Mouse (Mus musculus): ENCODE results near the gene Kcnip2. TPM values are rescaled to one million over a fixed set of nuclear protein-coding genes. Genes with fewer than 3 reads are reported as not detected.
A peak's percentile ranks its signal among the peaks of the same experiment; 100 is the strongest.

The Kcnip2 gene
- polyA plus RNA-seq, 1 experiment from 2014 or later = 3.0 TPM

DNA sequence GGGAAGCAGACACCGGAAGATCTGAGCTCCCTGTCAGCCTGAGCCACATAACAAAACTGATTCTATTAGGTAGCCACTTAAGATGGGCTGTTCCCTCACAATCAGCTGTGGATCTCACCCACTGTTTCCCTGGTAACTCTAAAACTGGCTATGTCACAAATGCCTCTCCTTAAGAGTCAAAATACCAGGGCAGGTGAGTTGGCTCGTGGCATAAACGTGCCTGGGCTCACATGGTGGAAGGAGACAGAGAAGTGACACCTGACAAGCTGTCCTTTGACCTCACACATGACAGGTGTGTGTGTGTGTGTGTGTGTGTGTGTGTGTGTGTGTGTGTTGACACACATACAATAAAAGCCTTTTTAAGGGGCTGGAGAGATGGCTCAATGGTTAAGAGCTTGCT is 28.4 kb downstream of the Kcnip2 start:
- ATAC-seq (ENCODE audit: low FRiP score) = no peak
- Histone ChIP-seq H3K27ac (no peak overlapping the region), H3K9me3 (replicated peaks) (no peaks in the 10 kb centered on the region), H3K36me3 (no peaks in the 10 kb centered on the region), H3K9ac (no peak overlapping the region), H3K4me2 (replicated peaks) (no peak overlapping the region), H3K4me3 (no peak overlapping the region), H3K4me1 (peaks cover 5% of the 10 kb centered on the region; the same call in 1 of the 2 replicates), H3K27me3 (no peaks in the 10 kb centered on the region)
- 74% methylated on average over 3 of the region's 3 CpGs for WGBS

GRCm38 (mm10) chr19:45785470-45785869 is 30.4 kb downstream of the Kcnip2 start:
- peaks cover 20% of the 10 kb centered on the region for H3K4me1 ChIP-seq
- no peak overlapping the region for H3K9ac ChIP-seq
- H3K4me3 ChIP-seq = no peak overlapping the region
- H3K4me2 ChIP-seq (replicated peaks) = no peak overlapping the region
- H3K36me3 ChIP-seq = no peaks in the 10 kb centered on the region
- H3K27me3 ChIP-seq = no peaks in the 10 kb centered on the region
- WGBS = 78% methylated on average over 2 of the region's 3 CpGs
- H3K9me3 ChIP-seq (replicated peaks) = no peaks in the 10 kb centered on the region
- no peak for ATAC-seq (ENCODE audit: low FRiP score)
- H3K27ac ChIP-seq = no peak overlapping the region

GRCm38 (mm10) chr19:45783933-45784576 is 31.8 kb downstream of the Kcnip2 start:
- Histone ChIP-seq H3K4me3 (peak overlapping the region; percentile 99), H3K9me3 (replicated peaks) (no peaks in the 10 kb centered on the region), H3K4me2 (replicated peaks) (peak overlapping the region; percentile 71), H3K4me1 (peaks cover 26% of the 10 kb centered on the region), H3K9ac (peak overlapping the region; percentile 33; the same call in 1 of the 2 replicates), H3K27me3 (no peaks in the 10 kb centered on the region), H3K36me3 (peaks cover 7% of the 10 kb centered on the region; the same call in 1 of the 2 replicates), H3K27ac (peak overlapping the region; percentile 62)
- no peak for ATAC-seq (ENCODE audit: low FRiP score)
- WGBS = 34% methylated on average over 17 of the region's 17 CpGs

DNA sequence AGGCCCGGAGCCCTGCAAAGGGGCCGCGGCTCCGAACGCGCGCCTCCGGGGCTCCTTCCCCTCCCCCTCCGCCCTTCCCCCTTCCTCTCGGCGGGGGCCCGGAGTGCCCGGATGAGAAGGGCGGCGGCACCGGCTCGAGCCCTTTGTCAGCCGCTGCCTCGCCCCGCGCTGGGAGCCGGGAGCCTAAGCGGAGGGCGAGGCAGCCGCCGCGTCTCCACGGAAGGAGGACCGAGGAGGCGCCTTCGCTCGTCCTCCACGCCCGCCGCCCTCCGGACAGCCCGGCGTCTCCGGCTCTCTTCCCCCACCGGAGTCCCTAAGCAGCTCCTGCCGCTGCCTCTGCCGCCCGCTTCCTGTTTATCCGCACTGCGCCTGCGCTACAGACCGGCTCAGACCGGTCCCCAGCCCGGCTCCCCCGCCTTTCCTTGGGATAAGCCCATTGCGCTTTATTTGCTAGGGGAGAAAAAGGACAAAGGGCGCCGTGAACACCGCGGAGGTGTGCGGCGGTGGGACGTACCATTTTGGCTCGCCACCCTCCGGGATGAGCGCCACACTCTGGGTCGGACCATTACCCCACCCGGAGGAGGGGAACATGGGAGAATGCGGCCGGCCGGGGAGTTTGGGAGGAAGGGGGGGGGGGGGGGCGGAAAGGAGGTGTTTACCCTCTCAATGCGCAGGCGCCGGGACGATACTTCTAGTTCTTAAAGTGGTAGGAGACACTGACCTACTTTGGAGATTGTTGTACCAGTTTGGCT is 32.5 kb downstream of the Kcnip2 start, which contains the start of gene Mgea5:
Gene Mgea5, minus strand, starts transcription at position 657 of the 752 bp plus-strand sequence.
- peak within 1 kb of the TSS; percentile 95 for H3K9ac ChIP-seq
- ATAC-seq (ENCODE audit: low FRiP score) = peak; percentile 97
- peak within 1 kb of the TSS; percentile 71 for H3K4me2 ChIP-seq (replicated peaks)
- peak within 1 kb of the TSS; percentile 99 for H3K4me3 ChIP-seq
- peaks cover 26% of the 10 kb centered on the region for H3K4me1 ChIP-seq
- no peaks in the 10 kb centered on the region for H3K27me3 ChIP-seq
- H3K27ac ChIP-seq = peak within 1 kb of the TSS; percentile 99
- H3K36me3 ChIP-seq = peaks cover 9% of the 10 kb centered on the region
- H3K9me3 ChIP-seq (replicated peaks) = no peaks in the 10 kb centered on the region
- WGBS = under 1% methylated on average over 64 of the region's 71 CpGs

- ATAC-seq (ENCODE audit: low FRiP score) = peak; percentile 63
- no peaks in the 10 kb centered on the region for H3K27me3 ChIP-seq
- WGBS = under 1% methylated on average over 36 of the region's 36 CpGs
Observed at GRCm38 (mm10) chr19:45782315-45783001, 33.4 kb downstream of the Kcnip2 start.

DNA sequence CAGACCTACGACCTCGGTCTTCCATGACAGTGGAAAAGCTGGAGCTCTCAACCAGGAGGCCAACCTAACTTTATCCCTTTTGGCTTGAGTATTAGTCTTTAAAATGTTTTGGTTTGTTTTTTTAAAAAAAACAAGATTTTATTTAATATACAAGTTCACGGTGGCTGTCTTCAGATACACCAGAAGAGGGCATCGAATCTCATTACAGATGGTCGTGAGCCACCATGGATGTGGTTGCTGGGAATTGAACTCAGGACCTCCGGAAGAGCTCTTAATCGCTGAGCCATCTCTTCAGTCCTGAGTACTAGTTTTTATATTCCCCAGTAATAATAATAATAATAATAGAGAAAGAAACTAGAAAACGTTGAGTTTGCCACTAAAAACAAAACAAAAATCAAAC is 34.2 kb downstream of the Kcnip2 start:
- peaks cover 25% of the 10 kb centered on the region for H3K36me3 ChIP-seq
- no peak overlapping the region for H3K27ac ChIP-seq
- 64% methylated on average over 8 of the region's 8 CpGs for WGBS
- peak overlapping the region; percentile 99 for H3K4me3 ChIP-seq
- H3K4me2 ChIP-seq (replicated peaks) = peak overlapping the region; percentile 71
- H3K4me1 ChIP-seq = peaks cover 26% of the 10 kb centered on the region
- H3K9me3 ChIP-seq (replicated peaks) = no peaks in the 10 kb centered on the region
- no peak for ATAC-seq (ENCODE audit: low FRiP score)
- H3K27me3 ChIP-seq = no peaks in the 10 kb centered on the region
- peak overlapping the region; percentile 95; the same call in 1 of the 2 replicates for H3K9ac ChIP-seq

More at GRCm38 (mm10) chr19:45782315-45783001, 33.4 kb downstream of the Kcnip2 start:
- Histone ChIP-seq H3K4me2 (replicated peaks) (peak overlapping the region; percentile 71), H3K4me1 (peaks cover 26% of the 10 kb centered on the region), H3K9me3 (replicated peaks) (no peaks in the 10 kb centered on the region), H3K4me3 (peak overlapping the region; percentile 99), H3K27ac (peak overlapping the region; percentile 99), H3K36me3 (peaks cover 18% of the 10 kb centered on the region), H3K9ac (peak overlapping the region; percentile 95)

DNA sequence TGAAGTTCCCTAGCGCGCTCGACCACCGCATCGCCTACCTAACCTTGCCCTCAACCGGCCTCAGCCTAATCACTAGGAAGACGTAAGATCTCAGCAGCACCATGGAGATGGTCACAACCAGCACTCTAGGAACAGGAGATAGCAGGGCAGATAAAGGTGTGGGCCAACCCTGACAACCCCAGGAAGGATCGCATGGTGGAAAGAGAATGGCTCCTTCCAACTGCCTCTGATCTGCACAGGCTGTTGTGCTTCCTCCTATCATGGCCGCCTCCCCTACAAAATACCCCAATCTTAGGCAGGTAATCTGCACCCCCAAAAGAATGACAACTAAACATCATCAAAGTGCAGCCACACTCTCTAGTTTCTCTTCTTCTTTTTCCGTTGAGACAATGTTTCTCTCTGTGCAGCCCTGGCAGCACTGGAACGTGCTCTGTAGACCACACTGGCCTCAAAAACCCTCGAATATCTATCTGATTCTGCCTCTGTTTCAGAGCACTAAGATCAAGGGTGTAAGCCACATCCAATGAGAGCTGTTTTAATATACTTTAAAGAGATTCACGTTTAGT is 35.4 kb downstream of the Kcnip2 start:
- Histone ChIP-seq H3K9me3 (replicated peaks) (no peaks in the 10 kb centered on the region), H3K27me3 (no peaks in the 10 kb centered on the region), H3K27ac (no peak overlapping the region), H3K4me1 (peaks cover 26% of the 10 kb centered on the region), H3K4me2 (replicated peaks) (peak overlapping the region; percentile 71), H3K9ac (no peak overlapping the region; the same call in 1 of the 2 replicates), H3K4me3 (0 out of 2 replicates have a peak overlapping the region, but pooled peaks have one; percentile 99), H3K36me3 (peaks cover 34% of the 10 kb centered on the region)
- ATAC-seq (ENCODE audit: low FRiP score) = no peak
- 89% methylated on average over 13 of the region's 13 CpGs for WGBS

GRCm38 (mm10) chr19:45775486-45775885 is 40.4 kb downstream of the Kcnip2 start:
- H3K4me2 ChIP-seq (replicated peaks) = no peak overlapping the region
- no peaks in the 10 kb centered on the region for H3K27me3 ChIP-seq
- no peak overlapping the region for H3K4me3 ChIP-seq
- H3K36me3 ChIP-seq = peaks cover 81% of the 10 kb centered on the region
- no peak overlapping the region for H3K27ac ChIP-seq
- no peak for ATAC-seq (ENCODE audit: low FRiP score)
- H3K9me3 ChIP-seq (replicated peaks) = no peaks in the 10 kb centered on the region
- WGBS = 80% methylated on average over 2 of the region's 2 CpGs
- no peak overlapping the region for H3K9ac ChIP-seq
- H3K4me1 ChIP-seq = peaks cover 6% of the 10 kb centered on the region

GRCm38 (mm10) chr19:45771501-45771900 is 44.4 kb downstream of the Kcnip2 start:
- ATAC-seq (ENCODE audit: low FRiP score) = no peak
- peaks cover 90% of the 10 kb centered on the region for H3K36me3 ChIP-seq
- H3K4me1 ChIP-seq = no peaks in the 10 kb centered on the region
- H3K27me3 ChIP-seq = no peaks in the 10 kb centered on the region
- H3K4me3 ChIP-seq = no peak overlapping the region
- H3K9me3 ChIP-seq (replicated peaks) = no peaks in the 10 kb centered on the region
- no peak overlapping the region for H3K9ac ChIP-seq
- H3K27ac ChIP-seq = no peak overlapping the region
- H3K4me2 ChIP-seq (replicated peaks) = no peak overlapping the region
- 89% methylated on average over 5 of the region's 5 CpGs for WGBS

GRCm38 (mm10) chr19:45760810-45761209 is 55.1 kb downstream of the Kcnip2 start:
- Histone ChIP-seq H3K4me2 (replicated peaks) (no peak overlapping the region), H3K4me3 (no peak overlapping the region), H3K36me3 (peaks cover 91% of the 10 kb centered on the region), H3K9ac (no peak overlapping the region), H3K4me1 (no peaks in the 10 kb centered on the region), H3K27ac (no peak overlapping the region), H3K9me3 (replicated peaks) (no peaks in the 10 kb centered on the region), H3K27me3 (no peaks in the 10 kb centered on the region)
- 95% methylated on average over 3 of the region's 3 CpGs for WGBS
- ATAC-seq (ENCODE audit: low FRiP score) = no peak

DNA sequence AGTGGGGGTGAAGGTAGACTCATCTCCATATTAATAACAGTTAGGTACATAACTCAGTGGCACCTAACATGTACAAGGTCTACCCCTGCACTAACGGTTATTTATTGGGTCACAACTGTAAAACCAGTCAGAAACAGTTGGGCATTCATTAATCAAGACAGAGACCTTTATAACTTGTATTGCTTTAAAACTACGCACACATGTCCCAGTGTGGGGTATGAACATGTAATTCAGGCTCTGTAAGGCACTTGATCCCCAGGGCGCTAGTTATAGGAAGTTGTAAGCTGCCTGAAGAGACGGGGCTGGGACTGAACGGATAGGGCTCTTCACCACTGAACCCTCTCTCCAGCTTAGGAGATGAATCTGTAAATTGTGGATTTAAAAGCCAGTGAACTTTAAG is 57.2 kb downstream of the Kcnip2 start:
- no peaks in the 10 kb centered on the region for H3K9me3 ChIP-seq (replicated peaks)
- WGBS = 94% methylated on average over 5 of the region's 5 CpGs
- no peak overlapping the region for H3K4me3 ChIP-seq
- H3K4me2 ChIP-seq (replicated peaks) = no peak overlapping the region
- no peak for ATAC-seq (ENCODE audit: low FRiP score)
- no peak overlapping the region for H3K27ac ChIP-seq
- no peaks in the 10 kb centered on the region for H3K4me1 ChIP-seq
- H3K27me3 ChIP-seq = no peaks in the 10 kb centered on the region
- H3K36me3 ChIP-seq = peaks cover 91% of the 10 kb centered on the region
- no peak overlapping the region for H3K9ac ChIP-seq

GRCm38 (mm10) chr19:45753551-45753950 is 62.3 kb downstream of the Kcnip2 start:
- Histone ChIP-seq H3K9me3 (replicated peaks) (no peaks in the 10 kb centered on the region), H3K4me1 (peaks cover 8% of the 10 kb centered on the region), H3K36me3 (peaks cover 66% of the 10 kb centered on the region), H3K9ac (no peak overlapping the region), H3K4me2 (replicated peaks) (no peak overlapping the region), H3K27ac (no peak overlapping the region), H3K4me3 (no peak overlapping the region), H3K27me3 (0 out of 2 replicates have a peak, but pooled peaks cover 1% of the 10 kb centered on the region)
- no peak for ATAC-seq (ENCODE audit: low FRiP score)
- 92% methylated on average over 3 of the region's 3 CpGs for WGBS

Data from hindbrain, embryonic 12.5 days (tissue).